Mouse (Mus musculus): ENCODE results near the gene H2-K1. TPM values are rescaled to one million over a fixed set of nuclear protein-coding genes. Genes with fewer than 3 reads are reported as not detected.
A peak's percentile ranks its signal among the peaks of the same experiment; 100 is the strongest.

Gene H2-K1
- total and polyA plus RNA-seq, 2 experiments from 2014 or later: 21.2 to 22.2 TPM

DNA sequence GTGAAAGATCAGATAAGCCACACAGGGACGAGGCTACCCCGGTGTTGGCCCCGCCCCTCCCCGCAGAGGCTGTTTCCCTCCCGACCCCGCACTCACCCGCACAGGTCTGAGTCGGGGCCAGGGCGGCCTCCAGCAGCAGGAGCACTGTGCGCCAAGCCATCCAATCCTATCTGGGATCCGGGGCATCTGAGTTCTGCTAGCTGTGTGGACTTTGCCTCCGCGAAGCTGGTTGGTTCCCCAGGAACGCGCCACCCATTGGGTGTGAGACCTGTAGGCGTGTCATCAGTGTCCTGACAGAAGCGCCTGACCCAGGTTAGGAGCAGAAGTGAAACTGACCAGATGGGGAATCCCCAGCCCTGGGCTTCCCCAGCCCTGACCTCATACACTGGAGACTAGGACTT lies 21.5 kb downstream of the H2-K1 start:
- WGBS: 2% methylated on average over 17 of the region's 17 CpGs
- peak overlapping the region; percentile 45 for H3K4me2 ChIP-seq (ENCODE audit: low read depth, low read length, poor library complexity, severe bottlenecking)
- no peak overlapping the region for H3K9ac ChIP-seq (replicated peaks; ENCODE audit: low read length, poor library complexity, severe bottlenecking)
- H3K27me3 ChIP-seq (ENCODE audit: insufficient read depth, low read length): peaks cover 36% of the 10 kb centered on the region
- no peaks in the 10 kb centered on the region for H3K9me3 ChIP-seq (ENCODE audit: low read length)
- H3K27ac ChIP-seq (ENCODE audit: low read depth, low read length): no peak overlapping the region
- ATAC-seq (ENCODE audit: low FRiP score) (0 out of 2 replicates have a peak, but pooled peaks have one; percentile 7), DNase-seq (ENCODE audit: low spot score) (peak; percentile 35)
- H3K36me3 ChIP-seq (ENCODE audit: insufficient read depth, low read length): no peaks in the 10 kb centered on the region
- no peak for TF ChIP-seq CTCF (IDR thresholded peaks at IDR 0.05)
- H3K4me1 ChIP-seq (ENCODE audit: insufficient read depth, low read length): no peaks in the 10 kb centered on the region
- peak overlapping the region; percentile 36 for H3K4me3 ChIP-seq (ENCODE audit: low read depth, low read length)

DNA sequence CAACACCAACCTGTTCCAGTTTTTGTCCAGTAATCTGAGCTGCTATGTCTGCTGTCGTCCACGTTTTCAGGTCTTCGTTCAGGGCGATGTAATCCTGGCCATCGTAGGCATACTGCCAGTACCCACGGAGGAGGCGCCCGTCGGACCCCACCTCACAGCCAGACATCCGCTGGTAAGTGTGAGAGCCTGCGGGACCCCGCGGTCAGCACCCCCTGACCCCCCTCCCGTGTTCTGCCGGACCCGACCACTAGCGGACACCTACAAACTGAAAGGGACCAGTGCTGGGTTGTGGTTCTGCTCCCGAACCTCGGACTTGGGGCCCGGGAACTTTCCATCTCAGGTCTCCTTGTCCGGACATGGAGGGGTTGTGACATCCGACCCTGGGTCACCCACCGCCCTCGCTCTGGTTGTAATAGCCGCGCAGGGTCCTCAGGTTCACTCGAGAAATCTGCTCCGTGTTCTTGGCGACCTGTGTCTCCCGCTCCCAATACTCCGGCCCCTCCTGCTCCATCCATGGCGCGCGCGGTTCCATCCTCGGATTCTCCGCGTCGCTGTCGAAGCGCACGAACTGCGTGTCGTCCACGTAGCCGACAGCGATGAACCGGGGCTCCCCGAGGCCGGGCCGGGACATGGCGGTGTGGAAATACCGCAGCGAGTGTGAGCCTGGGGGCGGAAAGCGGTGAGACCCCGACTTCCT lies 22.1 kb downstream of the H2-K1 start:
- no peaks in the 10 kb centered on the region for H3K9me3 ChIP-seq (ENCODE audit: low read length)
- TF ChIP-seq CTCF (IDR thresholded peaks at IDR 0.05): no peak
- H3K4me1 ChIP-seq (ENCODE audit: insufficient read depth, low read length): no peaks in the 10 kb centered on the region
- peak overlapping the region; percentile 6; the same call in 1 of the 2 replicates for H3K9ac ChIP-seq (replicated peaks; ENCODE audit: low read length, poor library complexity, severe bottlenecking)
- peak overlapping the region; percentile 45 for H3K4me2 ChIP-seq (ENCODE audit: low read depth, low read length, poor library complexity, severe bottlenecking)
- WGBS: under 1% methylated on average over 57 of the region's 57 CpGs
- no peak for DNase-seq (ENCODE audit: low spot score)
- H3K27ac ChIP-seq (ENCODE audit: low read depth, low read length): no peak overlapping the region
- ATAC-seq (ENCODE audit: low FRiP score): no peak
- peak overlapping the region; percentile 36 for H3K4me3 ChIP-seq (ENCODE audit: low read depth, low read length)
- H3K27me3 ChIP-seq (ENCODE audit: insufficient read depth, low read length): peaks cover 38% of the 10 kb centered on the region
- no peaks in the 10 kb centered on the region for H3K36me3 ChIP-seq (ENCODE audit: insufficient read depth, low read length)

DNA sequence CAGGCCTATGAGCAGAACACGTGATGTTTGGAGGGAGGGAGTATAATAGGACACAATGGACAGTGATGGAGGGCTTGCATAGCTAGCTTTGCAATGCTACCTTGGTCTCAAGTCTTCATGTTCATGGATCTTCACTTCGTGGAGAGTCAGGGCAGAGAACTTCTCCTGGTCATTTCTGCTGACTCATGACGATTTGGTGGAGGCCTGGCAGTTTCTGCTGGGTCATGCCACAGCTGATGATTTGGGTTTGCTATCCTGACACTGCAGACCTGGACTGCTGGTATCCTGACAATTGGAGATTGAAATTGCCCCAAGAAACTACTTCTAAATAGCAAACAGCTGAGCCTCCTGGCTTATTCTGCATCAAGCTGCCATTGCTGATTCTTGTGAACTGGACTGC lies 26.6 kb downstream of the H2-K1 start:
- H3K4me1 ChIP-seq (ENCODE audit: insufficient read depth, low read length): no peaks in the 10 kb centered on the region
- no peak overlapping the region for H3K4me3 ChIP-seq (ENCODE audit: low read depth, low read length)
- peaks cover 35% of the 10 kb centered on the region for H3K27me3 ChIP-seq (ENCODE audit: insufficient read depth, low read length)
- DNase-seq (ENCODE audit: low spot score) (no peak), ATAC-seq (ENCODE audit: low FRiP score) (no peak)
- WGBS: 61% methylated on average over 3 of the region's 3 CpGs
- H3K27ac ChIP-seq (ENCODE audit: low read depth, low read length): no peak overlapping the region
- H3K4me2 ChIP-seq (ENCODE audit: low read depth, low read length, poor library complexity, severe bottlenecking): no peak overlapping the region
- TF ChIP-seq CTCF (IDR thresholded peaks at IDR 0.05): no peak
- H3K36me3 ChIP-seq (ENCODE audit: insufficient read depth, low read length): no peaks in the 10 kb centered on the region
- no peak overlapping the region for H3K9ac ChIP-seq (replicated peaks; ENCODE audit: low read length, poor library complexity, severe bottlenecking)
- 0 out of 2 replicates have a peak, but pooled peaks cover 2% of the 10 kb centered on the region for H3K9me3 ChIP-seq (ENCODE audit: low read length)

DNA sequence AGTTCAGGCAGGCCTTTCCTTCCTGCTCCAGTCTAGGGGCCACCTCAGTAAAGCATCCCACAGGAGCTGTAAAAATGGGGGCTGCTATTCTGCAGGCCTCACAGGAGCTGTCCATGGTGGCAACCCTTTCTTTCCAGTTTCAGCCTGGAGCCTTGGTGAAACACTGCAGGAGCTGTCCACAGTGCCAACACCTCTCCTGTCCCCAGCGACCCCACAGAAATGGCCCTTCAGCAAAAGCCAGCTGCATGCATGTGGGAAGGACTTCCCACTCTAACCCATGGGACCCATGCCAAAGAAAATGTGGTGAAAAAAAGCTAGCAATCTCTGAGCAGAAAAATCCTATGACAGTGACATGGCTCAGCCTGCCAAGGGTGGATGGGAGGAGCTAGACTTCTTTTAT lies 27.5 kb downstream of the H2-K1 start:
- Histone ChIP-seq H3K9me3 (ENCODE audit: low read length) (0 out of 2 replicates have a peak, but pooled peaks cover 2% of the 10 kb centered on the region), H3K36me3 (ENCODE audit: insufficient read depth, low read length) (no peaks in the 10 kb centered on the region), H3K9ac (replicated peaks; ENCODE audit: low read length, poor library complexity, severe bottlenecking) (no peak overlapping the region), H3K27me3 (ENCODE audit: insufficient read depth, low read length) (peaks cover 27% of the 10 kb centered on the region), H3K4me1 (ENCODE audit: insufficient read depth, low read length) (no peaks in the 10 kb centered on the region), H3K4me2 (ENCODE audit: low read depth, low read length, poor library complexity, severe bottlenecking) (no peak overlapping the region), H3K4me3 (ENCODE audit: low read depth, low read length) (no peak overlapping the region), H3K27ac (ENCODE audit: low read depth, low read length) (no peak overlapping the region)
- 13% methylated on average over 1 of the region's 1 CpGs for WGBS
- DNase-seq (ENCODE audit: low spot score): no peak
- ATAC-seq (ENCODE audit: low FRiP score): no peak
- TF ChIP-seq CTCF (IDR thresholded peaks at IDR 0.05): no peak

DNA sequence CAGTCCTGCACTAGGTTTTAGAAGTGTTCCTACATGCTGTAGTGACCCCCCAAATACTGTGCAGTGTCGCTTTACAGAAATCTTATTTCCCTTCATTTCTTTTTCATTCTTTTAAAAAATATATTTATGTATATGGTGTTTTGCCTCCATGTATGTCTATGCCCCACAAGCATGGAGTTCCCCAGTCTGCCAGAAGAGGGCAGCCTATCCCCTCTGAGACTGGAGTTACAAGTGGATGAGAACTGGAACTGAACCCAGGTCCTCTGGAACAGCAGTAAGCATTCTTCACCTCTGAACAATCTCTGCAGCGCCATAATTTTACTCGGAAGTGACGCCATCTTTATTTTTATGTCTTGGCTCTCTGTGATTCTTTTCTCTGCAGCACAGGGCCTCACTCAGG lies 30.8 kb downstream of the H2-K1 start:
- WGBS: 78% methylated on average over 4 of the region's 4 CpGs
- Histone ChIP-seq H3K4me2 (ENCODE audit: low read depth, low read length, poor library complexity, severe bottlenecking) (no peak overlapping the region), H3K27me3 (ENCODE audit: insufficient read depth, low read length) (peaks cover 14% of the 10 kb centered on the region), H3K27ac (ENCODE audit: low read depth, low read length) (no peak overlapping the region), H3K4me3 (ENCODE audit: low read depth, low read length) (no peak overlapping the region), H3K4me1 (ENCODE audit: insufficient read depth, low read length) (no peaks in the 10 kb centered on the region), H3K9me3 (ENCODE audit: low read length) (0 out of 2 replicates have a peak, but pooled peaks cover 2% of the 10 kb centered on the region), H3K9ac (replicated peaks; ENCODE audit: low read length, poor library complexity, severe bottlenecking) (no peak overlapping the region), H3K36me3 (ENCODE audit: insufficient read depth, low read length) (peaks cover 16% of the 10 kb centered on the region; the same call in 1 of the 2 replicates)
- TF ChIP-seq CTCF (IDR thresholded peaks at IDR 0.05): peak; percentile 45
- DNase-seq (ENCODE audit: low spot score) (no peak), ATAC-seq (ENCODE audit: low FRiP score) (no peak)

DNA sequence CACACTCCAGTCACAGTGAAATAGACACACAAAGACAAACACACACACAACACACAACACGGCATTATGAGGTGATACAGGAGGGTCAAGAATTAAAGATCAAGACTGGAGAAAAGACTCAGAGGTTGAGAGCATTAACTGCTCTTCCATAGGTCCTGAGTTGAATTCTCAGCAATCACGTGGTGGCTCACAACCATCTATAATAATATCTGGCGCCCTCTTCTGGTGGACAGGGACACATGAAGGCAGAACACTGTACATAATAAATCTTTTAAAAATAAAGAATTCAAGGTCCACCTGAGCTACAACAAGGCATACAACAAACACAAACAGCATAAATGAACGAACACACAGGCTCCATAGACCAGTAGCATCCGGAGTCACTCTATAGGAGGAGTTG lies 31.2 kb downstream of the H2-K1 start:
- H3K4me3 ChIP-seq (ENCODE audit: low read depth, low read length): no peak overlapping the region
- WGBS: 34% methylated on average over 5 of the region's 5 CpGs
- peak; percentile 73 for TF ChIP-seq CTCF (IDR thresholded peaks at IDR 0.05)
- H3K36me3 ChIP-seq (ENCODE audit: insufficient read depth, low read length): peaks cover 16% of the 10 kb centered on the region; the same call in 1 of the 2 replicates
- H3K27ac ChIP-seq (ENCODE audit: low read depth, low read length): no peak overlapping the region
- no peaks in the 10 kb centered on the region for H3K4me1 ChIP-seq (ENCODE audit: insufficient read depth, low read length)
- H3K4me2 ChIP-seq (ENCODE audit: low read depth, low read length, poor library complexity, severe bottlenecking): peak overlapping the region; percentile 18; the same call in 1 of the 2 replicates
- H3K27me3 ChIP-seq (ENCODE audit: insufficient read depth, low read length): peaks cover 11% of the 10 kb centered on the region
- DNase-seq (ENCODE audit: low spot score) (peak; percentile 66), ATAC-seq (ENCODE audit: low FRiP score) (peak; percentile 69)
- no peak overlapping the region for H3K9ac ChIP-seq (replicated peaks; ENCODE audit: low read length, poor library complexity, severe bottlenecking)
- 0 out of 2 replicates have a peak, but pooled peaks cover 2% of the 10 kb centered on the region for H3K9me3 ChIP-seq (ENCODE audit: low read length)
